Mouse (Mus musculus) adipocyte (in vitro differentiated cells): Measurements from ENCODE around the gene Wnt4.

Experiments
- DNase-seq: peaks from one replicate; pipeline ENCODE4 v3.0.0-alpha.2; 2016; ENCODE audit warnings: low spot score

The Wnt4 gene

DNA sequence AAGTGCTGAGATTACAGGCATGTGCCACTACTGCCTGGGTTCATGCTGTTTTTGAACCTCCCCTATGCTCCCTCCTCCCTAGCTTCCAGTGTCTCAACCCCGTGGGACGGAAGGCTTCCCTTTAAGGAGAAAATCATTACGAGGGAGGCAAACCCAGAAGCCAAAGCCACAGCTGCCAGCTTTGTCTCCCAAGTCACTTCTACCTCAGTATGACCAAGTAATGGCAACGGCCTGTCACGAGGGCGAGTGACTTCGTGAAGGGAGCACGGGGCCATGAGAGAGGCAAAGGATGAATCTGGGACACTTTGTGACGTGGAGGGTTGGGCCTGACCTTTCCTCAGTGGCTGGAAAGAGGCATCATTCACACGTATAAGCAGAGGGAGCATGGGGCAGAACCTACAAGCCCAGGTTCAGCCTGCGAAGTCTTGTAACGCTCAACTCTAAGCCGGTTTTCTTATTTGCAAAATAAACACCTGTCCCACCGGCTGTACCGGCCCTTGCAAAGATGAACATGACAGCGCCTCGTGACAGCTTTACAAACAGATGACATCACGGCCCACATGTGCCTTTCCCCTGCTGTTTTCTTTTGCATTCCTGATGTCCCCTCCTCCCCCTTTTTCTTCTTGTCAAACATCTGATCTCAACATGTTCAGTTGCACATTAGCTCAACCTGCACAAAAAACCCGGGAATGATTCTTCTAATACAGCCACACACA lies 29.9 kb downstream of the Wnt4 start:
- DNase-seq = no peak

DNA sequence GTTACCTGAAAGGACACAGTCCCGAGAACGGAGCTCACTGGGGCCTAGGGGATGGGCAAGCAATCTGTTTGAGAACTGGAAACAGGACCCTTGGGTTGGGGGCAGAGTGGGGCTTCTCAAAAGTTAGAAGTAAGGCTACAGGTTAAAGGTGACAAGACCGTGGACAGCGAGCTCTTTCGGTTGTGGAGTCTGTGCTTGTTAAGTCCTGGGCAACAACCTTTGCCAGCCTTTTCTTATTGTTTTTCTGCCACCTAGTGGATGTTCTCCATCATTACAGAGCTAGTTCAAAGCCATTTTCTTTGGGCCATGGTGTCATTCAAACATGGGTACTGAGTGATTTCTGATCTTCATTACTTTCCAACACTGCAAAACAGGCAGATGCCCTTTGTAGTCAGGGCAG lies 31.1 kb downstream of the Wnt4 start:
- peak; percentile 75 for DNase-seq

DNA sequence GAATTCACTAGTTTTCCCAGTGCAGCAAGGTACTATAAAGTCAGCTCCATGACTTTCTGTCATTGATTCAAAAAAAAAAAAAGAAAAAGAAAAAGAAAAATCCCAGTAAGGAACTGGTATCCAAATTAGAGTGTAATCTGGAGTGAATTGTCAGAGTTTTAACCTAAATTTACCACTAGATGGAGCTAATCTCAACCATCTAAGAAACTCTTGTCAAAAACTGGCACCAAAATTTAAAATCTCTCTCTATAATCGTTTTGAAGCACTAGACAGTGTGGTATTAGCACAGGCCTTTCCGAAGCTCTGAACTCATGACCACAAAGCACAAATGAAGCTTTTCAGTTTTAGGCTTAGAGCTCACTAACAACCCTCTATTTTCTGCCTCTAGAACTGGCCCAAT lies 36.2 kb downstream of the Wnt4 start:
- DNase-seq = peak; percentile 51

DNA sequence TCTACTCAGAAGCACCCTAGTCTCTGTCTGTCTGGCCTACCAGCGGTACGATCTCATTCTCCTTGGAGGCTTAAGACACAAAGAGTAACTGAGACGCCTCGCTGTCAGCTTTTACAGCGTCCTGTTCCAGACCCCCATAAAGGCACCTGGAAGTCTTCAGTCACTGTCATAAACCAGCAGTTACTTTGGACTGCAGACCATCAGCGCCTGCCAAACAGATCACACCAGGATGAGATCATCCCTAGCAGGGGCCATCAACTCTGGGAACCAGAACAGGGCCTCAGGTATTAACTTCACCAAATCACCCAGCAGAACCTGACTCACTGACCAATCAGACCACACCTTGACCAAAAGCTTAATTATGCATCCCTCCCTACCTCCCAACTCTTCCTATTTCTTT lies 37.3 kb downstream of the Wnt4 start:
- DNase-seq = no peak

DNA sequence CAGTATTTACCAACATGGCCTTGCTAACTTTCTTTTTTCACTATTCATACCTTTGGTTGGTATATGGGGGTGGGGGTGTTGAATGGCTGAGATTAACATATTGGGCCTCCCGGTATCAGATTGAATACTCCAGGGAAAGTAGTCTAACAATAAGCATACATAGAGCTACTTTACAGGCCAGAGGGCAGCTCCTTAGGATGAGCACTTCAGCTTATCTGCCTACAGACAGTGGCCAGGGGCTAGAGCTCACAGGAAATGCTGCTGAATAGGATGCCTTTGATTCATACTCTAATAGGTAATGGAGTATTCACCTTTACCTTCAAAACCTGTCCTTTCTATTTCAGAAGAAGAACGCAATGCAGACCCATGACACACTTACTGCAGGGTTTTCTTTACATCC lies 37.8 kb downstream of the Wnt4 start:
- no peak for DNase-seq

DNA sequence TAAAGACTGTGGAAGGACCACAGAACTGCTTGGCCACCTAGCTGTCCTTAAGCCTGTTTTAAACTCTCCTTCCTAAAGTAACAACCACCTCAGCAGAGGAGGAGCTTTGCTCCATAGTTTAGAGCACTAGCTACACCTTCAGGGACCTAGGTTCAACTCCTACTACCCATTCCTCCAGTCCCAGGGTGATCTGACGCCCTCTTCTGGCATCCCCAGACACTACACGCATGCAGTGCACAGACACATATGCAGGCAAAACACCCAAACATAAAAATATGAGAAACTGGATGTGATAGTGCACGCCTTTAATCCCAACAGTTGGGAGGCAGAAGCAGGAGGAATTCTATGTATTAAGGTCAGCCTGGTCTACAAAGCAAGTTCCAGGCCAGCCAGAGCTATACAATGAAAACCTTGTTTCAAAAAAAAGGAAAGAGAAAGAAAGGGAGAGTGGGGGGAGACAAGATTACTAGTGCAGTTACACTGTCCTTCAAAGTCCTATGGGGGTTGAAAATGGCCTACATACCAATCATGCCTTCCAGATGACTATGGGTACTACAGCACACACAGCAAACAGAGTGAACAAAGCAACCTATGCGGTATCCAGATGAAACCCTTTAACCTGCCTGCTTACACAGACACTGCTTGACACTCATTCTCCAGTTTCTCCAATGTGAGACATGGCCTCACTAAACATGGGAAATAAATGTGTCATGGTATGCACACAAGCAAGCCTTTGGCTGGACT lies 38.9 kb downstream of the Wnt4 start:
- DNase-seq = no peak

DNA sequence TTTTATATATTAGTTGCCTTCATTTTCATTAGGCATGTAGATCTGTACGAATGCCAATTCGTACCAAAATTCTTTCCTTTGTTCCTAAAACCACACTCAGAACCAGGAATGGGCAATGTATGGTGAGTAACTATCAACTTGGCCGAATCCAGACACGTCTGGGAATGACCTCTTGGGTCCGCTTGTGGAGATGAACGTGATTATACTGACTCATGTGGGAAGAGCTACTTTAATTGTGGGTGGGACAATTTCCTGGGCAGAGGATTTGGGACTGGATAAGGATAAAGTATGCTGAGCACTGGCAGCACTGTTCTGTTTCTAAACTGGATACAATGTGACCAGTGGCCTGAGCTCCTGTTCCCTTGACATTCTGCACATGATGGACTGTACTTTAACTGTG lies 47.6 kb downstream of the Wnt4 start:
- DNase-seq = no peak

DNA sequence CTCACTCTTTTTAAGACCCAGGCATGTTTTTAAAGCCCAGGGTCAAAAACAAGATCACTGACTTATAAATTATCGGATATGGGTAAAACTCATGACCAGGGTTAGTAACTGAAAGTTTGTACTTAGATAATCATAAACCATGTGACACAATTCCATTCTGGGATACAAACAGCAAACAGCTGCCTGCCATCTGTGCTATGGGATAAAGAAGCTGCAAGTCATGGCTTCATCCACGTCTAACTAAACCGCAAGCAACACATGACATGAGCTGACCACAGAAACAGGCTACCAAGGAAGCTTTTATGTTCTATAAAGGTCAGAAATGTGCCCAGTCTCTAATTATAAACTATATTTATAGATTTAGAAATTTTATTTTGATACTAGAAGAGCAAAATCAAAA lies 49.2 kb downstream of the Wnt4 start:
- no peak for DNase-seq

DNA sequence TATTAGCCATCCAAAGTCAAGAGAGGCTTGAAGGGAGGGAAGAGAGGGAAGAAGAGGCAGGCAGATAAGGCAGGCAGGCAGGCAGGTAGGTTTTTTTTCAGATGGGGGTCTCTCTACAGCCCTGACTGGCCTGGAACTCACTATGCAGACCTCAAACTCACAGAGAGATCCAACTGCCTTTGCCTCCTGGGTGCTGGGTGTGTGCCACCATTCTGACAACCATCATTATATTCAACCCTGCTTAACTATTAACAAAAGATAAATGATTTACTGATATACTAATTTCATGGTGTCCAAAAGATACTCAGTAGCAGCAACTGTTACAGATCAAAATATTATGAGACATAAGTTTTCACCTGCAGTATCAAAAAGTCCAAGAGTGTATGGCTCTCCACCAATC lies 54.8 kb downstream of the Wnt4 start:
- DNase-seq = no peak

DNA sequence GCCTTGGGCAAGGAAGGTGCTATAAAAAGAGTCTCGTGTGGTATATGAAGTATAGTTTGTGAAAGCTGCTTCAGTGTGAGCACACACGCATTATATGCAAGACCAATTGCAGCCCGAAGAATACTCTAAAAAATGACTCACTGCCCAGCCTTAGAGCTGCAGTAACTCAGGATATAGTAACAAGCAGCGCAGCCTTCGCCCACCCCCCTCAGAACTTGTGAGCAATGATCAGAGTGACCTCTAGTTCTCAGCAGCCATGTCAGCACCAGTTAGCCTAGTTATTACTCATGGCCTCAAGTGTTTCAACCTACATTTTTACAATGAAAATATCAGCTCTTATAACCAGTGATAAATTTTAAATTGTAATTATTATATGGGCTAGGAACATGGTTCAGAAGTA lies 59.2 kb downstream of the Wnt4 start:
- DNase-seq = no peak

DNA sequence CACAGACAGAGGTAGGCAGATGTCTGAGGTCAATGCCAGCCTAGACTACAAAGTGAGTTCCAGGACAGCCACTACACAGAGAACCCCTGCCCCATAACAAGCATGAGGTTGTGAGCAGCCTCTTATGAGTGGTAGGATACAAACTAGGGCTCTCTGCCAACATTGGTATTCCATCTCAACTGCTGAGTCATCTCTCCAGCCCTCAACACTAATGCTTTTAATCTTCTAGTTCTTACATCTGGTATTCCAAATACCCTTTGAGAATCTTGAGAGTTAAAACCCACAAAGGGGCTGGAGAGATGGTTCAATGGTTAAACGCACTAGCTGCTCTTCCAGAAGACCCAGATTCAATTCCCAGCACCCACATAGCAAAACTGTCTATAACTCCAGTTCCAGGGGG lies 62.1 kb downstream of the Wnt4 start:
- DNase-seq = peak; percentile 30

DNA sequence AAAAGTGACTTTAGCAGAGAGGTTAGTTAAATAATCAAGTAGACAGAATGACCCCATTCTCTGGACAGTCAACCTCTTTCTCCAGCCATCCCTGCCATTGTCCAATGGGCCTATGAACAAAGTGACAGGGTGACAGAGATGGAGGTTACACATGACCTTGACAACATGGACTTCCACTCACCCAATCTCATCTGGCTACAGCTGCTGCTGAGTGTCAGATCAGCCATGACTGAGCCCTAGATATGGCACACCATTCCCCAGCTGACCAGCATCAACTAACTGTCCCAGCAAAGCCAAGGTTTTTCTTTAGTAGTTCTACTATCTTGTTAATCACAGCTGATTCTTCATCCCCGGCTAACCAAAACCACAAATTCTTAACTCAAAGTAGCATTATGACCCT lies 65.5 kb downstream of the Wnt4 start:
- no peak for DNase-seq

DNA sequence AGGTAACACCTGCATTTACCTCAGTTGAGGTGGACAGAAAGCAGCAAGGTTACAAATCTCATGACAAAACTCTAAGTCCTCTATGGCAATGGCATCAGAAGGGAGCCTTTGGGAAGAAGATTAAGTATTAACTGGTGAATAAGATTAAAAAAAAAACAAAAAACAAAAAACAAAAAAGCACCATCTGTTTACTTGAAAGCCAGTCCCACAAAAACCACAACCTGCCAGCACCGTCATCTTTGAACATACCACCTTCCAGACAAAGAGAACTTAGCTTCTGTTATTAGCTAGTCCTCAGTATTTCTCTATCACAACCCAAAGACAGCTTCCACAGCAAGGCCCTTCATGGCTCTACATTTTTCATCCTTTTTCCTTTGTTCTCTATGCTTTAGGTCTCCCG lies 67.8 kb downstream of the Wnt4 start:
- no peak for DNase-seq

DNA sequence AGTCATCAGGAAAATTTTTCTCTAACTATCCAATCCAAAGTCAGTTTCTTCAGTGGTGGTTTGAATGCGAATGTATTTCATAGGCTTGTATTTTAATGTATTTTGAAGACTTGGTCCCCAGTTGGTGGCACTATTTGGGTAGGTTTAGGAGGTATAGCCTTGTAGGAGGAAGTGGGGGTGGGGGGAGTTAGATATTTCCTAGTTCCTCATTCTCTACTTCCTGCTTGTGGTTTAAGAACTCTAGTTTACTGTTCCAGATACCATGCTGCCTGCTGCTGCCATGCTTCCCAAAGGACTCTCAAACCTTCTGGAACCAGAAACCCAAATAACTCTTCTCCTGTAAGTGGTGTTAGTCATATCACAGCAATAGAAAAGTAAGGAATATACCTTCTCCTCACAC lies 68.5 kb downstream of the Wnt4 start:
- DNase-seq = no peak
